Mouse (Mus musculus) heart, postnatal 0 days (tissue): ENCODE results near the gene Gys1. TPM values are rescaled to one million over a fixed set of nuclear protein-coding genes. Genes with fewer than 3 reads are reported as not detected.
"Not testable (repeated sequence)": the region's sequence is repeated elsewhere in the genome, so short reads cannot be mapped to it uniquely, and the experiment has no call there.

ENCODE experiments used
- ATAC-seq: fragments of 200-750 bp; cut with Nextera tagmentation; 2 replicates; pipeline ENCODE4 v1.8.0; 2017; ENCODE audit warnings: low read depth, moderate number of reproducible peaks, moderate library complexity; ENCODE audit not compliant: insufficient read depth
- DNase-seq: peaks from one replicate; pipeline ENCODE4 v3.0.0-alpha.2; 2016; ENCODE audit warnings: low spot score
- H3K27ac ChIP-seq: fragments of 300-500 bp; sonication (generic); 2 replicates; pipeline ENCODE4 v1.5.1; 2014; ENCODE audit warnings: low read depth, mild to moderate bottlenecking
- H3K27me3 ChIP-seq: fragments of 300-500 bp; sonication (generic); 2 replicates; pipeline ENCODE4 v1.6.1; 2014; ENCODE audit warnings: low read length, mixed read lengths; ENCODE audit not compliant: control insufficient read depth, insufficient read depth
- H3K36me3 ChIP-seq: fragments of 300-500 bp; sonication (generic); replicated peaks from 2 replicates; pipeline ENCODE4 v1.6.1; 2014; ENCODE audit warnings: low read length, mixed read lengths; ENCODE audit not compliant: control insufficient read depth, insufficient read depth
- H3K4me1 ChIP-seq: fragments of 300-500 bp; sonication (generic); 2 replicates; pipeline ENCODE4 v1.6.1; 2014; ENCODE audit warnings: antibody characterized with exemption; ENCODE audit not compliant: control insufficient read depth, insufficient read depth
- H3K4me2 ChIP-seq: fragments of 300-500 bp; sonication (generic); 2 replicates; pipeline ENCODE4 v1.6.1; 2014; ENCODE audit warnings: low read depth, mild to moderate bottlenecking, low read length, moderate library complexity
- H3K4me3 ChIP-seq: fragments of 300-500 bp; sonication (generic); 2 replicates; pipeline ENCODE4 v1.5.1; 2014; ENCODE audit warnings: low read depth, low read length
- H3K9ac ChIP-seq: fragments of 300-500 bp; sonication (generic); replicated peaks from 2 replicates; pipeline ENCODE4 v1.6.1; 2014; ENCODE audit warnings: low read depth, low read length, mixed read lengths
- H3K9me3 ChIP-seq: fragments of 300-500 bp; sonication (generic); replicated peaks from 2 replicates; pipeline ENCODE4 v1.6.1; 2016; ENCODE audit warnings: low read length; ENCODE audit not compliant: control insufficient read depth
- CTCF ChIP-seq: IDR thresholded peaks from 2 replicates; pipeline ENCODE4 v1.5.1; 2016; ENCODE audit warnings: antibody characterized with exemption, control low read depth, low read depth
- EP300 ChIP-seq: IDR thresholded peaks from 2 replicates; pipeline ENCODE4 v1.6.1; 2016; ENCODE audit warnings: antibody characterized with exemption, low read depth
- WGBS: fragments of 180-500 bp; shearing (Covaris S2); extraction: QIAGEN DNeasy Blood & Tissue Kit; methylation state at CpG from one replicate; pipeline ENCODE4 v1.1.7; 2014; 5-methylcytosine and 5-hydroxymethylcytosine counted together
- polyA plus RNA-seq: library from polyadenylated mRNA; unstranded; fragments of >200 nt; fragmentation: Nextera tagmentation; extraction: Ambion mirVana; gene quantifications from 2 replicates; pipeline ENCODE4 v1.2.1, GENCODE M21; 2015
- total RNA-seq: library from RNA; depleted of rRNA; stranded (reverse); fragments of >200 nt; gene quantifications from 2 replicates; pipeline ENCODE4 v1.2.3, GENCODE M21; 2014; ENCODE audit warnings: low replicate concordance

Gys1 gene
- total and polyA plus RNA-seq, 2 experiments from 2014 or later, result 70.4 to 123 TPM

DNA sequence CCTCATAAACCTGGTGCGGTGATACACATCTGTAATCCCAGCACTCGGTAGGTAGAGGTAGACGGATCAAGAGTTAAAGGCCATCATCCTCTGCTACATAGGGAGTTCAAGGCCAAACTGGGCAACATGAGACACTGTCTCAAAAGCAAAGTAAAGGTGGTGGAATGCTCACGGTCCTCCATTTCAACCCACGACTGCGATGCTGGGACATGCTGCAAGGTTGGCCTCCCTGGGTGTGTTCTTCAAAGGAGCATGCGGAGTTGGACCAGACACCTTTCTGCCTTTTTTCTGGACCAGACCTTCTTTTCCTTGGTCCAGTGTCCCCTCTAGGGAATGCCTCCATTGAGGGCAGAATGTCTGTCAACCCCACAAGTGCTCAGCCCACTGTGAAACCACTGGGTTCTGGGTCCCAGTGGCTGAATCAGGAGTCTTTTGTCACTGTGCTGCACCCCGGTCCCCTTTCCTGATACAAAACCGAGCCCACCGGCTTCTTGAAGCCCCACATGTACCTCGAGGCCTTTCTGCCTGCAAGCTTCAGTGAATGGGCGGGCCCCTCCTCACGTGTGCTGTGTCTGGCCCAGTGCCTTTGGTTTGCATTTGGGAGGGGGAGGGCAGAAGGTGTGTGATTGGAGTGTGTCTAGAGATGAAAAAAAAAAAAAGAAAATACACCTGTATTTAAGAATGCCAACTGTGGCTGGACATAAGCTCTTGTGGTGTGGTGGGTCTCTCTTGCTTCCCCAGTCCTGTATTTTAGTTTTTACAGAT lies 21.5 kb downstream of the Gys1 start:
- Histone ChIP-seq H3K27ac (no peak overlapping the region), H3K36me3 (peaks cover 62% of the 10 kb centered on the region), H3K27me3 (no peaks in the 10 kb centered on the region), H3K4me3 (no peak overlapping the region), H3K4me1 (peaks cover 21% of the 10 kb centered on the region), H3K9me3 (no peaks in the 10 kb centered on the region), H3K9ac (no peak overlapping the region), H3K4me2 (no peak overlapping the region)
- 68% methylated on average over 13 of the region's 13 CpGs for WGBS
- DNase-seq (no peak), ATAC-seq (no peak)
- TF ChIP-seq CTCF (no peak), EP300 (no peak)

DNA sequence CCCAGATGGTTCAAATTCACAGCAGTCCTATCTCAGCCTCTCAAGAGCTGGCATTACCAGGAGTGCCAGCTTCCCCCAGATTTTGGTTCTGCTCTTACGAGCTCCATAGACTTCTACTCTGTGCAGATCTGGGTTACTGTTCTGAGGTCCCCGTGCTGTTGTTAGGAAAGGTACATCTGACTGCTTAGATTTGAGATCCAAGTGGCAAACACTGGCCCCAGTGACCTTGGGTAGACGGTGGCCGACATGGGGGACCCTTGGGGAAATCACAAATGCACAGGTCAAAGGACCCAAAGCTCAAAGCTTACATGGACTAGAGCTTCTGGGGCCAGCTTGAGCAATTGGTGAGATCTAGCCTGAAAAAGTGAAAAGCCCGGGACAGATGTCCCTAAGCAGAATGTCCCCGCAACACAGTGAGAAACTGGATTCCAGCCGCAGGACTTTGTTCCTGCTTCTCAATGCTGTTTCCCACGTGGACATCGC lies 22.1 kb downstream of the Gys1 start:
- H3K4me2 ChIP-seq, result 0 out of 2 replicates have a peak overlapping the region, but pooled peaks have one; percentile 81
- H3K9ac ChIP-seq, result no peak overlapping the region
- no peak for ATAC-seq
- DNase-seq, result no peak
- peaks cover 59% of the 10 kb centered on the region for H3K36me3 ChIP-seq
- no peaks in the 10 kb centered on the region for H3K9me3 ChIP-seq
- WGBS, result 25% methylated on average over 9 of the region's 9 CpGs
- peak overlapping the region; percentile 22; the same call in 1 of the 2 replicates for H3K27ac ChIP-seq
- H3K4me3 ChIP-seq, result no peak overlapping the region
- H3K4me1 ChIP-seq, result peaks cover 21% of the 10 kb centered on the region
- no peak for TF ChIP-seq EP300
- TF ChIP-seq CTCF, result no peak
- no peaks in the 10 kb centered on the region for H3K27me3 ChIP-seq

DNA sequence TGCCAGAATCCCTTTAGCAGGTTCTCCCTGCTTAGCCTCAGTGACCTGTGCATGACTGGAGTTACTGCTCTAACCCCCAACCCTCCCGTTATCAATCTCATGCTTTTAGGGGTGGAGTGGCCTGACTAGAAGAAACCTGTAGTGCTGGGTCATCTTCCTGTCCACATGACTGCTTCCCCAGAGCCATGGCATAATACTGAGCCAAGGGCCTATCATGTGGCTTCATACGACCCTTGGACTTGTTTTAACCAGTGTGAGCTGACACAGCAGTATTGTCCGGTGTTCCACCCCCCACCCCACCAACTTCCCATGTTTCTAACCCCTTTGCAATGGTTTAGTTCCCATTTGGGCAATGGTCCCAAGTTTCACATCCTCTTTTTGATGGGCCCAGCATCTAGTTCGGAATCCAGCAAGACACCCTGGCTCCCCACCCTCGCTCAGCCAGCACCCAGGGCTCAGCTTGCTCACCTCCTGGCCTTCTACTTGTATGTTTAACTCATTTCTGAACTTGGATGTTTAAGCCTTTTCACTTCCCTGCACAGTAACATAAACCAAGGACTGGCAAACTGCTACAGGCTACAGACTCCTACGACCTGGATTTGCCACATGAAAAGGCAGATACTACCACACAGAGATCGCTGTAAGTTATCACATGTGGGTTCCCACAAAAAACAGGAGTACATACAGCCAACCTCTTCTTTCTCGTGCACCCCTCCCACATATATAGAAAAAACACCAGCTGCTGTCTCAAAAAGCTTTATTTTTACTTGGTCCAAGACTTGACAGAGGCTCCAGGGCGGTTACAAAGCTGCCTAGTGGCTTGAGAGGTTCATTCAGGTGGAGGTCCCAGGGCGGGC lies 22.8 kb downstream of the Gys1 start:
- Histone ChIP-seq H3K4me3 (peak overlapping the region; percentile 74), H3K27me3 (no peaks in the 10 kb centered on the region), H3K36me3 (peaks cover 55% of the 10 kb centered on the region), H3K9ac (peak overlapping the region; percentile 88; the same call in 1 of the 2 replicates), H3K4me2 (peak overlapping the region; percentile 81), H3K4me1 (peaks cover 21% of the 10 kb centered on the region), H3K27ac (peak overlapping the region; percentile 22; the same call in 1 of the 2 replicates), H3K9me3 (no peaks in the 10 kb centered on the region)
- WGBS, result 46% methylated on average over 9 of the region's 10 CpGs
- ATAC-seq (no peak), DNase-seq (no peak)
- TF ChIP-seq CTCF (no peak), EP300 (peak; percentile 53; the same call in 1 of the 2 replicates)

DNA sequence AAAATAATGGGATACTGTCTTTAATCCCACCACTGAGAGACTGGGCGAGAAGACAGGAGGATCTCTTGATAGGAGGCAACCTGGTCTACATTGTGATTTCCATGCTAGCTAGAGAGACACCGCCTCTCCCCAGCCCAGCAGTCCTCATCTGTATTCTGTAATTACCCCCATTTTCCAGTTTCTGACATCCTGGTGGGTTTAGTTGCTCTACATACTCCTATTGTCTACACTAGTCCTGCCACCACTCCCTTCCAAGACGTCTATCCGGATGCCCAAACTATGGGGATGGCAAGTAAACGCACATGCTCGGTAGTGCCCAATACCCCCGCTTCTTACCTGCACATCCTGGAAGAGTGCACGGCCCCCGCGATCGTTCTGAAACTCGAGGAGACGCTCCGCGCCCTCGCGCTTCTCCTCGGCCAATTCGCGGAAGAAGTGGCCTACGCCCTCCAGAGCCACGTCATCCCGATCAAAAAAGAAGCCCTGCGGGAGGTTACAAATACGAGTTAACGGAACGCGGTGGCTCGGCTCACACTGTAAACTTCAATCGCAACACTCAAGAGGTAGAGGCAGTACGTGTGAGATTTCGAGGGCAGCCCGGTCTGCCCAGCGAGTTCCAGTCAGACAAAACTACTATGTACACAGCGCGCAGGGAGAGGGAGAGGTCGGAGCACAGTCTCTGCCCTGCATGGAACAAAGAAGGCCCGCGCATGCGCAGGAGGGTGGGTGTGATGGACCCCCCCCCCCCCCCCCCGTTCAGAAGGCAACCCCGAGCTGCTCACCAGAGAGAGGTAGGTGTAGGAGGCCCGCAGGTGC lies 24.3 kb downstream of the Gys1 start:
- WGBS, result under 1% methylated on average over 40 of the region's 43 CpGs
- Histone ChIP-seq H3K4me2 (peak overlapping the region; percentile 81), H3K27me3 (no peaks in the 10 kb centered on the region), H3K9me3 (no peaks in the 10 kb centered on the region), H3K4me3 (peak overlapping the region; percentile 74), H3K4me1 (peaks cover 21% of the 10 kb centered on the region), H3K9ac (peak overlapping the region; percentile 88), H3K36me3 (peaks cover 50% of the 10 kb centered on the region), H3K27ac (peak overlapping the region; percentile 88)
- ATAC-seq (peak; percentile 66), DNase-seq (peak; percentile 62)
- TF ChIP-seq CTCF (no peak), EP300 (no peak)

DNA sequence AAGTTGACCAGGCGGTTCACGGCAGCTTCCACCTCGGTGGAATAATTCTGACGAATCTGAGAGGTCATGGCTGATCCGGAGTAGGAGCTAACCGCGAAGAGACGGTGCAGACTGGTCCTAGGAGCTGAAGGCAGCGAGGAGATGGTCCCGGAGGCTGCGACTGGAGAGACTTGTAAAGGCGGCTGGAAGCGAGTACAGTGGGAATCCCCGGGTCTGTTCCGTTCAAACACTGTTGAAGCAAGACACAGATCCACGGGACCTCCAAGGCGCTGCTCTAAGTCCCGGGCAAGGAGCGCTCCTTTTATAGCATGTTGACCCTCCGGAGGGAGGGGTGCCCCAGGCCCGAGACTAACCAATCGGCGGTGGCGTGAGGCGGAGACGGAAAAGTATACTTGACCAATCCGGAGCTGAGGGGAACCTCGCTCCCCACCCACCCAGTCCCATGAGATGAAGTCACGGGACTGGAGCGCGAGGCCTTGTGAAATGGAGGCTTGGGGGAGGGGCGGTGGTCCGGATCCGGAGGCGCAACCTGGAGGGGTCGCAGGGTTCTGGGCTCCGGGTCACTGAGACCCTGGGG lies 25.0 kb downstream of the Gys1 start, which contains the start of gene Ftl1:
Gene Ftl1 (minus strand): TSS at position 321 of the 577 bp plus-strand sequence.
- H3K4me1 ChIP-seq, result peaks cover 21% of the 10 kb centered on the region
- ATAC-seq, result peak; percentile 94
- peaks cover 50% of the 10 kb centered on the region for H3K36me3 ChIP-seq
- not testable (repeated sequence) for H3K27me3 ChIP-seq, H3K9me3 ChIP-seq
- peak; percentile 96 for TF ChIP-seq EP300
- peak within 1 kb of the TSS; percentile 81 for H3K4me2 ChIP-seq
- peak within 1 kb of the TSS; percentile 88 for H3K27ac ChIP-seq
- 0% methylated on average over 23 of the region's 37 CpGs for WGBS
- H3K4me3 ChIP-seq, result peak within 1 kb of the TSS; percentile 74
- DNase-seq, result peak; percentile 99
- peak within 1 kb of the TSS; percentile 88 for H3K9ac ChIP-seq
